Mouse (Mus musculus) G1E (cell line): ENCODE data around the gene Skil. TPM values are rescaled to one million over a fixed set of nuclear protein-coding genes. Genes with fewer than 3 reads are reported as not detected.

Experiments used
- ATAC-seq: 2 replicates; pipeline ENCODE4 v1.8.0; 2016; ENCODE audit warnings: mild to moderate bottlenecking; ENCODE audit not compliant: insufficient number of reproducible peaks, poor library complexity, low FRiP score, severe bottlenecking; ENCODE audit errors: extremely low read depth
- DNase-seq: peaks from one replicate; pipeline ENCODE4 v3.0.0; 2012; ENCODE audit warnings: low spot score
- H3K27me3 ChIP-seq: 2 replicates; pipeline ENCODE4 v1.6.1; 2012; ENCODE audit warnings: mild to moderate bottlenecking, low read length, inconsistent platforms; ENCODE audit not compliant: insufficient read depth
- H3K36me3 ChIP-seq: replicated peaks from 2 replicates; pipeline ENCODE3; 2012; ENCODE audit warnings: mild to moderate bottlenecking, inconsistent platforms
- H3K4me1 ChIP-seq: 2 replicates; pipeline ENCODE4 v1.6.1; 2012; ENCODE audit warnings: low read depth, low read length, inconsistent platforms, mixed read lengths; ENCODE audit not compliant: insufficient read depth
- H3K4me3 ChIP-seq: 2 replicates; pipeline ENCODE4 v1.5.1; 2012; ENCODE audit warnings: low read depth, mild to moderate bottlenecking, inconsistent platforms, low read length, moderate library complexity, mixed read lengths
- H3K9me3 ChIP-seq: replicated peaks from 2 replicates; pipeline ENCODE4 v1.6.1; 2012; ENCODE audit warnings: inconsistent platforms
- CTCF ChIP-seq: IDR thresholded peaks from 2 replicates; pipeline ENCODE4 v1.5.1; 2012; ENCODE audit warnings: low read depth, low read length, inconsistent platforms, mixed read lengths
- GATA1 ChIP-seq: IDR thresholded peaks from 2 replicates; pipeline ENCODE4 v1.6.1; 2012; ENCODE audit warnings: borderline replicate concordance, low read length, inconsistent platforms, mixed read lengths
- GATA2 ChIP-seq: IDR thresholded peaks from 2 replicates; pipeline ENCODE4 v1.6.1; 2012; ENCODE audit warnings: low read depth, low read length, inconsistent platforms, borderline replicate concordance
- POLR2AphosphoS5 ChIP-seq: IDR thresholded peaks from 2 replicates; pipeline ENCODE4 v1.6.1; 2012; ENCODE audit warnings: low read depth, low read length, inconsistent platforms; ENCODE audit not compliant: insufficient replicate concordance
- TAL1 ChIP-seq: conservative IDR thresholded peaks from 2 replicates; pipeline ENCODE4 v1.6.1; 2012; ENCODE audit warnings: low read depth, low read length, inconsistent platforms, mixed read lengths
- polyA plus RNA-seq: library from polyadenylated mRNA; stranded (reverse); fragments of >175 nt; gene quantifications from 2 replicates; pipeline ENCODE4 v1.2.3, GENCODE M21; 2012
- total RNA-seq, 2 experiments: library from RNA; stranded (forward) in 1 of 2; stranded (reverse) in 1 of 2; fragments of 200-1000 nt in 1 of 2; fragments of >200 nt in 1 of 2; fragmentation: Nextera tagmentation in 1 of 2; gene quantifications; 2 replicates each; pipeline ENCODE4 v1.2.3; 2014 to 2017

The Skil gene
- 19.5 and 25.8 TPM in 2 replicates for total RNA-seq (2014; fragmentation: Nextera tagmentation)
- 20.0 and 27.1 TPM in 2 replicates for total RNA-seq (2017)
- 0.70 and 1.3 TPM in 2 replicates for polyA plus RNA-seq

DNA sequence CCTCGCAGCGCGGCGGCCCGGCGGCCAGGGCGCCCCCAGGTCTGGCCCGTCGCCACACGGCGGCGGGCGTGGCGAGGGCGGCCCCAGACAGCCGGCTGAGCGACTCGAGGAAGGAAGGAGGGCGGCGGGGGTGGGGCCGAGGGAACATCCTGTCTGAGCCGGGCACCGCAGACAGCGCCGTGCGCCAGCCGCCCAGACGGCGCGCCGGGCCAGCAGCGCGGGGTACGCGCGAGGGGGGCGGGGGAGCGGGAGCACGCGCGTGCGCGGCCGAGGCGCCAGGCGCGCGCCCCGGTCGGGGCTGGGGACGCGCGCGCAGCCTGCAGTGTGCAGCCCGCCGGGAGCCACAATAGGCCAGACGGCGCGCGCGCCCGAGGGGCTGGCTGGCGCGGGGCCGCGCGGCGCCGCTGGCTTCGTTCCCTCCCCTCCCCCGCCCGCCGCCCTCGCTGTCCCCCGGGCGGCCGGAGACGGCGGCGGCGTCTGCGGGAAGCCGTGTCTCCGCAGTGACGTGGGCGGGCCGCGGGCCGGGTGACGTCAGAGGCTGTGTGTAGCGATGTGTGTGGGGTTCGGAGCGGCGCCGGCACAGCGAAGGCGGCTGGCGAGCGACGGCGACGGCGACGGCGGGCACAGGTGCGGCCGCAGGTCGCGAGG lies at the start of gene Skil:
Skil (plus strand) TSS at position 528 of the 648 bp plus-strand sequence.
- H3K4me1 ChIP-seq: peaks cover 24% of the 10 kb centered on the region

DNA sequence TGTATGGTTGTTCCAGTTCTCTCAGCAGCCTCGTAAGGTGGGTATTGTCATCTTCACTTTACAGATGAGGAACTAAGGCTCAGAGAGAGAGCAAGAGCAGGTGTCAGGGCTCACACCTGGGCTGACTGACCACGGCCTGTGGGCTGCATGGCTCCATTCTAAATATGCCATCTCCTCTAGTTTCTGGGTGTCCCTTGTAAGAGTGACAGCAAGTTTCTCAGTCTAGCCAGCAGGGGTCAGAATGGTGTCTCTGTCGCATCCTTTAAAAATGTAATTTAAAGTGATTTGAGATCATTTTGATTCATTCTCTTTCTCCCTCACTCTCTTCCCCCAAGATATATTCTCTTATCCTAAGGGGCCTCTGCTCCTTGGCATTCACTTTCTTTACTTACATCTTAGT lies 47.6 kb upstream of the Skil start:
- H3K4me1 ChIP-seq: no peaks in the 10 kb centered on the region
- no peak for ATAC-seq
- H3K36me3 ChIP-seq: peaks cover 55% of the 10 kb centered on the region
- no peaks in the 10 kb centered on the region for H3K9me3 ChIP-seq
- no peak for TF ChIP-seq TAL1
- no peak for TF ChIP-seq POLR2AphosphoS5
- TF ChIP-seq CTCF: no peak
- no peak for TF ChIP-seq GATA2
- TF ChIP-seq GATA1: no peak
- no peaks in the 10 kb centered on the region for H3K27me3 ChIP-seq
- no peak overlapping the region for H3K4me3 ChIP-seq
- no peak for DNase-seq

More for the DNA sequence above, at the start of gene Skil:
- peak within 1 kb of the TSS; percentile 76 for H3K4me3 ChIP-seq
- H3K9me3 ChIP-seq: no peaks in the 10 kb centered on the region
- H3K27me3 ChIP-seq: peaks cover 30% of the 10 kb centered on the region
- DNase-seq (peak; percentile 88), ATAC-seq (peak; percentile 79)
- peaks cover 10% of the 10 kb centered on the region for H3K36me3 ChIP-seq
- TF ChIP-seq GATA1 (no peak), POLR2AphosphoS5 (no peak), TAL1 (no peak), CTCF (no peak), GATA2 (no peak)

DNA sequence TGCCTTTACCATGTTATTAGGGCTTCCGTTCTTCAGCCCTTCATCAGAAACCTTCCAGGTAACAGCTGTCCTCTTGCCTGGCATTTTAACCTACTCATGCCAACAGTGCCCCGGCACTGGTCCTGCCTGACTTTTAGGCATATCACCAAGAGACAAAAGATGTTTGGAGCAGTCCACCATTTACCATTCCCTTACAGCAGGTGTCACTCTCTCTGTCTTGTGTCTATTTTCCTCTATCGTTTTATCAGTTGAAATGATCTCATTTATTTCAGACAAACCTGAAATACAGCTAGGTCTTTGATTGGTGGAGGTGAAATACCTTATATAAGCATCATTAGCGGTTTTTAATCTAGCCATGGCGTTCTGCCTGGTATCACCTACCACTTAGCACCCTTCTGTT lies 45.8 kb upstream of the Skil start:
- Histone ChIP-seq H3K4me3 (no peak overlapping the region), H3K4me1 (no peaks in the 10 kb centered on the region), H3K27me3 (no peaks in the 10 kb centered on the region), H3K9me3 (no peaks in the 10 kb centered on the region), H3K36me3 (peaks cover 51% of the 10 kb centered on the region)
- no peak for ATAC-seq
- no peak for TF ChIP-seq POLR2AphosphoS5
- TF ChIP-seq GATA2: no peak
- TF ChIP-seq GATA1: no peak
- no peak for TF ChIP-seq TAL1
- TF ChIP-seq CTCF: no peak
- DNase-seq: no peak

DNA sequence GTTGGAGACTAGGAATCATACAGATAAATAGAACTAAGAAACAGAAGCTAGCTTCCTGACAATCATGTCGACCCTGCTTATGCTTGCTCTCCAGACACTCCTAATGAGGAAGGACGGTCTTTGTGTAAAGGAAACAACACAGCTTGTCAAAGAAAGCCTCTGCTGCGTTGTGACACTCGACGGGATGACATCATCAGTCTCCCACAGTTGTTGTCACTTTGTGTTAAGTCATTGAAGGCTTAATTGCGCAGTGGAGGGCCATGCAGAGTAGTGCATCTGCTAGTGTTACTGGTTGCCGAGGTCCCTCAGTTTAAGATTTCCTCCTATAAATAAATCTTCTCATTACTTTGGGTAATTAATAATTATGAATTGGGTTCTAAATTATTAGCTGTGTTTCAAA lies 44.5 kb upstream of the Skil start:
- H3K36me3 ChIP-seq: peaks cover 46% of the 10 kb centered on the region
- H3K4me3 ChIP-seq: no peak overlapping the region
- DNase-seq: no peak
- H3K4me1 ChIP-seq: no peaks in the 10 kb centered on the region
- no peak for TF ChIP-seq GATA1
- TF ChIP-seq TAL1: no peak
- no peak for TF ChIP-seq POLR2AphosphoS5
- no peak for TF ChIP-seq CTCF
- no peak for TF ChIP-seq GATA2
- H3K9me3 ChIP-seq: no peaks in the 10 kb centered on the region
- no peak for ATAC-seq
- no peaks in the 10 kb centered on the region for H3K27me3 ChIP-seq

DNA sequence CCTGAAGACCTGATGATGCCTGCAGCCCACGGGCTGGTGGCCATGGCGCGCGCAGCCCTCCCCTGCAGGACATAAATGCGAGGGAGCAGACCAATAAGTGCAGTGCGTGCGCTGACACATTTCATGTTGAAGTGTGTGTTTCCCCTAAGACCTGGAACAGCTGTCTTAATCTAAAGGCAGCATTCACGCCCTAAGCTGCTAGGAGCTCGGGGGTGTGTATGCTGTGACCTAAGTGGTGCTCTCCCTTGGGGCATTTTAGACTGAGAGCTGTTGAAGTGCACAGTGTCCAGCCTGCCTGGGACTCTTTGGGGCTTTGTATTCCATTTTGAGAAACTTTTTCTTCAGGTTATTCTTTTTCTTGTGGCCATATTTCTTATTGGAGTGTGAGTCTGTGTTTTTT lies 43.1 kb upstream of the Skil start:
- peaks cover 42% of the 10 kb centered on the region for H3K36me3 ChIP-seq
- H3K27me3 ChIP-seq: no peaks in the 10 kb centered on the region

DNA sequence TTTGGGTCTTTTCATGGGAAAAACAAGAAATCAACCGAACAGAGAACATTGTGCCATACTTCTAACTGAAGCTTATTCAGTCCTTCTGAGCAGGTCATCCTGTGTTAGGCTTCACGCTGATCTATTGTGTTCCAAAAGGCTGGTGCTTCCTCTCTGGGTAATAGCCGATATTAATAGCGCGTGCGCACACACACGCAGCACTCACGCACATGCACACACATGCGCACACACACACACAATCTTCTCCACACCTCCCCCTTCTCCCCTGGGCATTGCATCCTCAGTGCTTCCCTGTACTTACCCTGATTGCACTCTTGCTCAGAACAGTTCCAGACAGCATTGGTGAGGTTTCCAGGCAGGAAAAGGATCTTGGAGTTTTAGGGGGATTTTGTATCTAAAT lies 41.7 kb upstream of the Skil start:
- Histone ChIP-seq H3K9me3 (no peaks in the 10 kb centered on the region), H3K4me1 (peaks cover 11% of the 10 kb centered on the region), H3K27me3 (no peaks in the 10 kb centered on the region), H3K36me3 (peaks cover 32% of the 10 kb centered on the region), H3K4me3 (no peak overlapping the region)
- DNase-seq (no peak), ATAC-seq (no peak)
- TF ChIP-seq TAL1 (no peak), CTCF (no peak), GATA2 (no peak), GATA1 (no peak), POLR2AphosphoS5 (no peak)

More for the DNA sequence above, 43.1 kb upstream of the Skil start:
- ATAC-seq (no peak), DNase-seq (no peak)
- Histone ChIP-seq H3K9me3 (no peaks in the 10 kb centered on the region), H3K4me1 (peaks cover 6% of the 10 kb centered on the region), H3K4me3 (no peak overlapping the region)
- TF ChIP-seq GATA1 (no peak), CTCF (no peak), TAL1 (no peak), GATA2 (no peak)
